Mouse (Mus musculus): ENCODE measurements around the gene Gm21981.

- no peak for TF ChIP-seq POLR2AphosphoS2 (IDR thresholded peaks at IDR 0.05; ENCODE audit: insufficient read length, low read depth)
- TF ChIP-seq TCF12 (IDR thresholded peaks at IDR 0.05; ENCODE audit: insufficient read depth, poor library complexity, severe bottlenecking) = no peak
- no peak for TF ChIP-seq POLR2A (IDR thresholded peaks at IDR 0.05; ENCODE audit: insufficient read length, low read depth)
- TF ChIP-seq USF1 (IDR thresholded peaks at IDR 0.05; ENCODE audit: low read depth) = no peak
- no peak for TF ChIP-seq CEBPB (IDR thresholded peaks at IDR 0.05; ENCODE audit: insufficient read depth, poor library complexity, severe bottlenecking)
- no peak for TF ChIP-seq MAX (IDR thresholded peaks at IDR 0.05; ENCODE audit: low read depth)
- TF ChIP-seq E2F4 (IDR thresholded peaks at IDR 0.05; ENCODE audit: insufficient read depth) = no peak
- no peak for TF ChIP-seq MYOD1 (IDR thresholded peaks at IDR 0.05; ENCODE audit: control insufficient read depth in 1 of 3, insufficient read length in 2 of 3, low read depth in 2 of 3)
- TF ChIP-seq MYOG (IDR thresholded peaks at IDR 0.05; ENCODE audit: control insufficient read depth in 1 of 3, insufficient read depth in 1 of 3, insufficient read length in 2 of 3, low read depth in 2 of 3) = no peak
- TF ChIP-seq TCF3 (IDR thresholded peaks at IDR 0.05; ENCODE audit: insufficient read length, low read depth) = no peak
- TF ChIP-seq SRF (IDR thresholded peaks at IDR 0.05; ENCODE audit: control insufficient read depth, insufficient read length, low read depth) = no peak
Observed at GRCm38 (mm10) chr17:47742991-47743734, 48.9 kb upstream of the Gm21981 start.

Data from myocyte (in vitro differentiated cells).